Mouse (Mus musculus): Measurements from ENCODE around the gene Rps6kb2.

DNA sequence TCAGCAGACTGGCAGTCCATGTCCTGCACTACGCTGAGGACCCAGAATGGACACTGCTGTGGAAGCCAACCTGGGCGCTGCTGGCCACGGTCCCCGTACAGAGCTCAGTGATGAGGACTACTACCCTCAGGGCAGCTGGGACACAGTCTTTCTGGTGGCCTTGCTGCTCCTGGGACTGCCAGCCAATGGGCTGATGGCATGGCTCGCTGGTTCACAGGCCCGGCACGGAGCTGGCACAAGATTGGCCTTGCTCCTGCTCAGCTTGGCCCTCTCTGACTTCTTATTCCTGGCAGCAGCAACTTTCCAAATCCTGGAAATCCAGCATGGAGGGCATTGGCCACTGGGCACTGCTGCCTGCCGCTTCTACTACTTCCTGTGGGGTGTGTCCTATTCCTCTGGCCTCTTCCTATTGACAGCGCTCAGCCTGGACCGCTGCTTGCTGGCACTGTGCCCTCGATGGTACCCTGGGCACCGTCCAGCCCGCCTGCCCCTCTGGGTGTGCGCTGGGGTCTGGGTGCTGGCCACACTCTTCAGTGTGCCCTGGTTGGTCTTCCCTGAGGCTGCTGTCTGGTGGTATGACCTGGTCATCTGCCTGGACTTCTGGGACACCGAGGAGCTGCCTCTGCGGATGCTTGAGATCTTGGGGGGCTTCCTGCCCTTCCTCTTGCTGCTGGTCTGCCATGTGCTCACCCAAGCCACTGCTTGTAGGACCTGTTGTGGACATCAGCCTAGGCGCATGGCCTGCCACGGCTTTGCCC is 20.6 kb downstream of the Rps6kb2 start:
- TF ChIP-seq POLR2A (IDR thresholded peaks at IDR 0.05; ENCODE audit: extremely low read depth, insufficient read depth, low read length) (no peak), CTCF (IDR thresholded peaks at IDR 0.05; ENCODE audit: extremely low read depth, insufficient read depth, low read length) (no peak)
